Mouse (Mus musculus) hindbrain, postnatal 0 days (tissue): ENCODE data around the gene Mrs2. TPM values are rescaled to one million over a fixed set of nuclear protein-coding genes. Genes with fewer than 3 reads are reported as not detected.
A peak's percentile ranks its signal among the peaks of the same experiment; 100 is the strongest.

ENCODE experiments used
- ATAC-seq: fragments of 200-750 bp; cut with Nextera tagmentation; 2 replicates; pipeline ENCODE4 v1.8.0; 2017; ENCODE audit warnings: mild to moderate bottlenecking, moderate TSS enrichment, moderate library complexity
- DNase-seq: peaks from one replicate; pipeline ENCODE4 v3.0.0-alpha.2; 2015; ENCODE audit warnings: low spot score
- H3K27ac ChIP-seq: fragments of 300-500 bp; sonication (generic); 2 replicates; pipeline ENCODE4 v1.5.1; 2014; ENCODE audit warnings: mild to moderate bottlenecking
- H3K27me3 ChIP-seq: fragments of 300-500 bp; sonication (generic); 2 replicates; pipeline ENCODE4 v1.6.1; 2014; ENCODE audit warnings: low read length, mixed read lengths; ENCODE audit not compliant: insufficient read depth
- H3K36me3 ChIP-seq: fragments of 300-500 bp; sonication (generic); 2 replicates; pipeline ENCODE4 v1.6.1; 2014; ENCODE audit warnings: low read length, mixed read lengths; ENCODE audit not compliant: insufficient read depth
- H3K4me1 ChIP-seq: fragments of 300-500 bp; sonication (generic); 2 replicates; pipeline ENCODE4 v1.6.1; 2014; ENCODE audit warnings: antibody characterized with exemption, low read length, mixed read lengths; ENCODE audit not compliant: insufficient read depth
- H3K4me2 ChIP-seq: fragments of 300-500 bp; sonication (generic); 2 replicates; pipeline ENCODE4 v1.6.1; 2014; ENCODE audit warnings: low read depth, mild to moderate bottlenecking, low read length, moderate library complexity, mixed read lengths
- H3K4me3 ChIP-seq: fragments of 300-500 bp; sonication (generic); 2 replicates; pipeline ENCODE4 v1.5.1; 2014; ENCODE audit warnings: low read length
- H3K9ac ChIP-seq: fragments of 300-500 bp; sonication (generic); replicated peaks from 2 replicates; pipeline ENCODE4 v1.6.1; 2014; ENCODE audit warnings: mild to moderate bottlenecking, low read length, moderate library complexity, mixed read lengths
- H3K9me3 ChIP-seq: fragments of 300-500 bp; sonication (generic); 2 replicates; pipeline ENCODE4 v1.6.1; 2016; ENCODE audit warnings: low read length, mixed read lengths
- CTCF ChIP-seq: IDR thresholded peaks from 2 replicates; pipeline ENCODE4 v1.5.1; 2016; ENCODE audit warnings: antibody characterized with exemption, control low read depth, low read depth
- WGBS: fragments of 180-500 bp; shearing (Covaris S2); extraction: QIAGEN DNeasy Blood & Tissue Kit; methylation state at CpG from one replicate; pipeline ENCODE4 v1.1.7; 2014; 5-methylcytosine and 5-hydroxymethylcytosine counted together
- polyA plus RNA-seq: library from polyadenylated mRNA; unstranded; fragments of >200 nt; fragmentation: Nextera tagmentation; extraction: Ambion mirVana; gene quantifications from 2 replicates; pipeline ENCODE4 v1.2.1, GENCODE M21; 2015
- total RNA-seq: library from RNA; depleted of rRNA; stranded (reverse); fragments of >200 nt; gene quantifications from 2 replicates; pipeline ENCODE4 v1.2.3, GENCODE M21; 2014

Gene Mrs2
- total and polyA plus RNA-seq, 2 experiments from 2014 or later, result 12.7 to 27.2 TPM

DNA sequence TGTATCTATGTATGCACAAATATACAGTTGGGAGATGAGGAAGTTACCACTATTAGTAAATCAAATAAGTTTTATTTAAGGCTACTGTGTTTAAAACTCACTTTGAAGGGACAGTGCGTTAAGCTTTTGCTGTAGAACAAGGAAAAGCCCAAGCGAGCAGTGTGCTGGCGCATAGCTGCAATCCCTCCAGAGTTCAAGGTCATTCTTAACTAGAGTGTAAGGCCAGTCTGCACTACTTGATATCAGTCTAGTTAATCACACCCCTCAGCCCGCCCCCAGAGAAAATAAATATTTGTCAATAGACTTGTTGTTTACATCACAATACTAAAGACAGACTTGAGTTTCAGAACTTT lies 337 bp upstream of the Mrs2 start:
- Histone ChIP-seq H3K4me1 (peaks cover 14% of the 10 kb centered on the region; the same call in 1 of the 2 replicates), H3K27ac (peak overlapping the region; percentile 84), H3K9ac (peak overlapping the region; percentile 80; the same call in 1 of the 2 replicates), H3K36me3 (peaks cover 7% of the 10 kb centered on the region; the same call in 1 of the 2 replicates), H3K27me3 (no peaks in the 10 kb centered on the region), H3K9me3 (no peaks in the 10 kb centered on the region), H3K4me2 (peak overlapping the region; percentile 70), H3K4me3 (peak overlapping the region; percentile 82)
- 52% methylated on average over 4 of the region's 4 CpGs for WGBS
- no peak for DNase-seq
- ATAC-seq, result peak; percentile 27
- no peak for TF ChIP-seq CTCF

DNA sequence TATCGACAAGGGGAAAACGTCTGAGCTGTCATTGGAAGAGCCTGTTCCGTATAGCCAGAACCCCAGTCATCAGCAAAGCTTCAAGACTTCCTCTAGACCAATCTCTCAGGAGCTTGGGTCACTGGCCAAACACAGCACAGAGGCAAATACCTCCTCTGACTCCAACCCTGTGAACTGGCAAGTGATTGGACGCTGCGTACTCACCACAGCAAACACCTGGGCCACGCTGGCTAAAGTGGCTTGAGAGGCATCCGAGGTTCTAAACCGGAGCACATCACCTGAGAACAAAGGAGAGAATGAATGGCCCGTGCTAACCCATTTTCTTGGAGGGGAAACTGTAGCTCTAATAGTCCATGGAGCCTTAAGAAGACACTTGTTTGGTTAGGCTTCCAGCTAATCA lies 1.9 kb downstream of the Mrs2 start:
- Histone ChIP-seq H3K27me3 (no peaks in the 10 kb centered on the region), H3K9me3 (no peaks in the 10 kb centered on the region), H3K36me3 (peaks cover 7% of the 10 kb centered on the region; the same call in 1 of the 2 replicates), H3K4me3 (no peak overlapping the region), H3K4me1 (peaks cover 14% of the 10 kb centered on the region; the same call in 1 of the 2 replicates), H3K27ac (no peak overlapping the region), H3K4me2 (peak overlapping the region; percentile 70), H3K9ac (no peak overlapping the region)
- ATAC-seq (no peak), DNase-seq (no peak)
- TF ChIP-seq CTCF, result no peak
- WGBS, result 95% methylated on average over 9 of the region's 9 CpGs

DNA sequence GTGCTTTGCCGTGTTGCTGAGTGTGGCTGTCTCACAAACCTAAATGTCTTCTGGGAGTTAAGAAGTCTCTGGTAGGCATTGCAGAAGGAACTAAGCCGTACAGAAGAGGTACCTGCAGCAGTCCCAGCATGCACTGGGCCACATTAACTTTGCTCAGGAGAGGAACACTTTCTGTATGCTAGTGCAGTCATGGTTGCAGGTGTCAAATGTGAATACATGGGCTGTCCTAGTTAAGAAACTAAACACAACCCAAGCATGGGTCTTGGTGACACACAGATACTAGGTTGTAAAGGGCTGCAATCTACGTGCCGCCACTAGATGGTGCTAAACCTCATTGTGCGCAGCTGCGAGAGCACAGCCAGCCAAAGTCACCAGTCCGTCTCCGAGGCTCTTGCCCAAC lies 13.1 kb downstream of the Mrs2 start:
- Histone ChIP-seq H3K9me3 (no peaks in the 10 kb centered on the region), H3K4me1 (no peaks in the 10 kb centered on the region), H3K36me3 (peaks cover 21% of the 10 kb centered on the region; the same call in 1 of the 2 replicates), H3K27me3 (no peaks in the 10 kb centered on the region), H3K4me2 (no peak overlapping the region), H3K4me3 (no peak overlapping the region), H3K9ac (no peak overlapping the region), H3K27ac (no peak overlapping the region)
- ATAC-seq, result peak; percentile 56; the same call in 1 of the 2 replicates
- WGBS, result 82% methylated on average over 6 of the region's 8 CpGs
- peak; percentile 60 for TF ChIP-seq CTCF
- no peak for DNase-seq

DNA sequence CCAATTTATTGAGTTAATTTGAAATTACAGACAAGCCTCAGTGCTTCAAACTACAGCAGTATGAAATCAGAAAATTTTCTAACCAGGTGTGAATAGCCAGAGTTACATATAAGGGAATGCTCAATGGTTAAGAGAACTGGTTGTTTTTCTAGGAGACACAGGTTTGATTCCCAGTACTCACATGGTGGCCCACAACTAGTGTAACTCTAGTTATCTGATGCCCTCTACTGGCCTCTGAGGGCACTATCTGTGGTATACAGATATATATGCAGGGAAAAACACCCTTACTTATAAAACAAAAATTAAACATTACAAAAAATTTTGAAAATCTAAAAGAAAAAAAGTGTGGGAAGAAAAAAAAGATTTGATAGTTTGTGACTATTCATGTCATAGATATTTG lies 17.2 kb downstream of the Mrs2 start:
- Histone ChIP-seq H3K4me2 (no peak overlapping the region), H3K4me1 (no peaks in the 10 kb centered on the region), H3K36me3 (peaks cover 49% of the 10 kb centered on the region), H3K4me3 (no peak overlapping the region), H3K9ac (no peak overlapping the region), H3K27ac (no peak overlapping the region), H3K9me3 (no peaks in the 10 kb centered on the region), H3K27me3 (no peaks in the 10 kb centered on the region)
- DNase-seq (peak; percentile 15), ATAC-seq (no peak)
- peak; percentile 28; the same call in 1 of the 2 replicates for TF ChIP-seq CTCF

DNA sequence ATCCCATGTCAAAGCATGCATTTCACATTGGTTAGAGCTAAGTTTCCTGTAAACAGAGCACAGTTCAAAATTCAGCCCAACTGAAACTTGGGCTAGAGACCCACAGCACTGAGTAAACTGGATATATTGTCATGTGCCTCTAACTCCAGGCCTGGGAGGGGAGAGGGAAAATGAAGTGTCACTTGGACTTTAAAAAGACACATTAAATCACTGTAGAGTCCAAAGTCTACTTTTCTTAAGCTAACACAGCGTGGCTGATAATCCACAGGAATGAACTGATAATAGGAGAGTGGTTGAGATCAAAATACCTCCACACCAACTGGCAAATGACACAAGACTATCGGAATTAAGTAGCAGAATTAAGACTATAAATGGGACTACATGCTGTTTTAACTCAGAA lies 20.6 kb downstream of the Mrs2 start:
- no peak overlapping the region for H3K4me3 ChIP-seq
- no peaks in the 10 kb centered on the region for H3K4me1 ChIP-seq
- H3K27ac ChIP-seq, result no peak overlapping the region
- no peak for TF ChIP-seq CTCF
- peaks cover 72% of the 10 kb centered on the region for H3K36me3 ChIP-seq
- ATAC-seq (no peak), DNase-seq (no peak)
- no peak overlapping the region for H3K9ac ChIP-seq
- no peaks in the 10 kb centered on the region for H3K27me3 ChIP-seq
- WGBS, result 89% methylated on average over 2 of the region's 2 CpGs
- no peak overlapping the region for H3K4me2 ChIP-seq
- H3K9me3 ChIP-seq, result no peaks in the 10 kb centered on the region

DNA sequence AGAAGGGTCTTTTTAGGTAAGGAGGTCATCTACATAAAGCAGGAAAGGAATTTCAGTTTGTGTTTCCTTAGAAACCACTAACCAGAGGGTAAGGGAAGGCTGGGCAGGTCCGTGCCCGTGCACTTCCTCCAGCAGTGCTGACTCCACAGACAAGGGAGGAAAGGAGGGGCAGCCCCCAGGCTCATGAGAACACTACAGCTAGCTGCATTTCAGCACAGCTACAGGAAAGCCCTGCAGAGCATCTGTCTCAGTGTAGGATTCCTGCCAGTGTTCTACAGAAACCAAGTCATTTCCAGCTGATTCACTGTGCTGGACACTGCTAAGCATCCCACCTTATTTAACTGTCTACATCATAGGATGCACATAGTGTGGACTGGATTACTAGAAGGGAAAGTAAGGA lies 27.0 kb downstream of the Mrs2 start:
- Histone ChIP-seq H3K27ac (peak overlapping the region; percentile 20; the same call in 1 of the 2 replicates), H3K27me3 (no peaks in the 10 kb centered on the region), H3K9me3 (no peaks in the 10 kb centered on the region), H3K4me3 (no peak overlapping the region), H3K36me3 (peaks cover 55% of the 10 kb centered on the region), H3K9ac (no peak overlapping the region), H3K4me2 (no peak overlapping the region), H3K4me1 (no peaks in the 10 kb centered on the region)
- ATAC-seq (no peak), DNase-seq (peak; percentile 7)
- no peak for TF ChIP-seq CTCF
- WGBS, result 21% methylated on average over 2 of the region's 2 CpGs

DNA sequence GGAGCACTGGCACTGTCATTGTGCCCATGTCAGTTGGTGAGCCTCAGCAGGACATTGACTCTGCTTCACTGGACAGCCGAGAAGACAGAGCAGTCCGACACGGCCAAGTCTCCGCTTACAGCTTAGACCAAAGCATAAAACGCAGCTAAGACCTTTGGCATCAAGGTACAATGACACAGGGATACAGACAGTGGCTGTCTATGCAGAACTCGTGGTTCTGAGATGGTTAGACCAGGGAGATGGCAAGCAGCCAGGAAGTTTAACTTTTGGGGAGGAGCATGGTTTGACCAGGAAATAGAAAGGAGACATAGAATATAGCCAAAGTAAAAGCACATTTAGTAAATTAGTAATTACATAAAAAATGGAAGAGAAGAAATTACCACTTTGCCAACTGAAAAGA lies 31.2 kb downstream of the Mrs2 start:
- no peaks in the 10 kb centered on the region for H3K9me3 ChIP-seq
- no peak overlapping the region for H3K27ac ChIP-seq
- no peak overlapping the region for H3K4me3 ChIP-seq
- H3K27me3 ChIP-seq, result no peaks in the 10 kb centered on the region
- DNase-seq, result no peak
- ATAC-seq, result no peak
- H3K9ac ChIP-seq, result no peak overlapping the region
- H3K4me2 ChIP-seq, result no peak overlapping the region
- WGBS, result 47% methylated on average over 6 of the region's 6 CpGs
- peaks cover 16% of the 10 kb centered on the region; the same call in 1 of the 2 replicates for H3K36me3 ChIP-seq
- no peak for TF ChIP-seq CTCF
- H3K4me1 ChIP-seq, result no peaks in the 10 kb centered on the region
